ENCODE assay signal across 8 mouse cellular contexts in the genomic region with DNA sequence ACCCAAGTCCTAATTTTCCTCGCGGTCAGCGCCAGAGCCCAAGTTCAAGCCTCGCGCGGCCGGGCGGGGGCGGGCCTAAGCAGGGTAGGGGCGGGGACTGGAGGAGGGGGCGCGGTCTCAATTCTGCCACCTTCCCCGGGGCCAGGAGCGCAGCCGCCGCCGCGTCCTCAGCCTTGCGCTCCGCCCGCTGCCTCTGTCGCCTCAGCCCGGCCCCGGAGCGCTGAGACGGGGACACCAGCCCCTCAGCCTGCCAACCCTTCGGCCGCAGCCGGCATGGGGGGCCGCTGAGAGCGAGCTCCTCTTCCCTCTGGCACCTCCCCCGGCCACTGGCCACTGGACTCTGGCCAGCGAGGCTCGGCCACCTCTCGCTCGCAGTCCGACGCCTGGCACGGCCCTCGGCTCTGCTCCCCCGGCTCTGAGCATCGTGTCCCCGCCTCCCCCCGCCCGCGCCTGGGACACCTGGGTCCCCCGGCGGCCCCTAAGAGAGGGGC. TPM values are rescaled to one million over a fixed set of nuclear protein-coding genes. Genes with fewer than 3 reads are reported as not detected.
DNase-seq lines count a peak whose midpoint lies in the region; ATAC-seq and TF ChIP-seq lines count a peak whose summit lies in the region.

A gene (plus strand): TSS at position 135 of the 491 bp plus-strand sequence.

- no peak for TF ChIP-seq CTCF in brain, embryonic 14.5 days (IDR thresholded peaks at IDR 0.05; ENCODE audit: borderline replicate concordance, extremely low read depth, insufficient read depth, insufficient read length)
- no peak for TF ChIP-seq CTCF in kidney, postnatal 0 days (IDR thresholded peaks at IDR 0.05; ENCODE audit: low read depth)

- 1% methylated on average over 48 of the region's 48 CpGs for WGBS in heart, embryonic 12.5 days
- 2% methylated on average over 43 of the region's 48 CpGs for WGBS in kidney, postnatal 0 days
- WGBS in liver, embryonic 13.5 days (ENCODE audit: insufficient replicate concordance), result under 1% methylated on average over 43 of the region's 48 CpGs
- WGBS in stomach, embryonic 15.5 days, result under 1% methylated on average over 47 of the region's 48 CpGs

- ATAC-seq in erythroblast, adult 5-6 weeks (replicated peaks; ENCODE audit: low FRiP score, poor library complexity, severe bottlenecking), result peak; percentile 93
- peak; percentile 90 for ATAC-seq in heart, embryonic 12.5 days (ENCODE audit: insufficient number of reproducible peaks, low FRiP score)
- peak; percentile 83 for ATAC-seq in kidney, postnatal 0 days (replicated peaks; ENCODE audit: low FRiP score, low read depth)
- peak; percentile 91 for ATAC-seq in liver, embryonic 13.5 days (ENCODE audit: low read depth)
- ATAC-seq in stomach, embryonic 15.5 days (ENCODE audit: insufficient read depth, low FRiP score, low read depth), result peak; percentile 88

- H3K4me1 ChIP-seq in heart, embryonic 12.5 days (replicated peaks), result peaks cover 18% of the 10 kb centered on the region
- peaks cover 17% of the 10 kb centered on the region for H3K4me1 ChIP-seq in kidney, postnatal 0 days (replicated peaks; ENCODE audit: insufficient read depth, low read length)
- H3K4me1 ChIP-seq in liver, embryonic 13.5 days (replicated peaks), result peaks cover 26% of the 10 kb centered on the region
- H3K4me1 ChIP-seq in stomach, embryonic 15.5 days, result peaks cover 11% of the 10 kb centered on the region

- H3K27me3 ChIP-seq in heart, embryonic 12.5 days (replicated peaks), result peaks cover 37% of the 10 kb centered on the region
- H3K27me3 ChIP-seq in kidney, postnatal 0 days (ENCODE audit: insufficient read depth, low read length), result no peaks in the 10 kb centered on the region
- H3K27me3 ChIP-seq in liver, embryonic 13.5 days, result peaks cover 43% of the 10 kb centered on the region
- 0 out of 2 replicates have a peak, but pooled peaks cover 3% of the 10 kb centered on the region for H3K27me3 ChIP-seq in stomach, embryonic 15.5 days (replicated peaks)

- peak; percentile 48; the same call in 1 of the 2 replicates for TF ChIP-seq POLR2A in brain, embryonic 14.5 days (IDR thresholded peaks at IDR 0.05; ENCODE audit: borderline replicate concordance, extremely low read depth, insufficient read depth, insufficient read length, poor library complexity, severe bottlenecking)

- H3K9me3 ChIP-seq in heart, embryonic 12.5 days (replicated peaks), result no peaks in the 10 kb centered on the region
- no peaks in the 10 kb centered on the region for H3K9me3 ChIP-seq in kidney, postnatal 0 days (replicated peaks; ENCODE audit: low read length)
- no peaks in the 10 kb centered on the region for H3K9me3 ChIP-seq in liver, embryonic 13.5 days (replicated peaks)
- H3K9me3 ChIP-seq in stomach, embryonic 15.5 days, result no peaks in the 10 kb centered on the region

- peak; percentile 86 for DNase-seq in CD4-positive, CD25-positive, alpha-beta regulatory T cell, adult 2 months (ENCODE audit: low read depth, low spot score)
- DNase-seq in brain, embryonic 14.5 days (ENCODE audit: low read depth), result peak; percentile 88
- peak; percentile 85 for DNase-seq in kidney, postnatal 0 days (ENCODE audit: low spot score)
- DNase-seq in liver, embryonic 13.5 days, result peak; percentile 73
- peak; percentile 85 for DNase-seq in neural tube, embryonic 10.5 days (ENCODE audit: extremely low spot score, low spot score)

- peaks cover 32% of the 10 kb centered on the region for H3K36me3 ChIP-seq in heart, embryonic 12.5 days
- peaks cover 24% of the 10 kb centered on the region for H3K36me3 ChIP-seq in kidney, postnatal 0 days (ENCODE audit: insufficient read depth, low read length)
- H3K36me3 ChIP-seq in liver, embryonic 13.5 days, result peaks cover 34% of the 10 kb centered on the region
- peaks cover 22% of the 10 kb centered on the region for H3K36me3 ChIP-seq in stomach, embryonic 15.5 days

- peak within 1 kb of the TSS; percentile 100 for H3K4me2 ChIP-seq in heart, embryonic 12.5 days
- peak within 1 kb of the TSS; percentile 100 for H3K4me2 ChIP-seq in kidney, postnatal 0 days (ENCODE audit: low read length)
- H3K4me2 ChIP-seq in liver, embryonic 13.5 days, result peak within 1 kb of the TSS; percentile 97
- H3K4me2 ChIP-seq in stomach, embryonic 15.5 days, result peak within 1 kb of the TSS; percentile 89

- peak within 1 kb of the TSS; percentile 72 for H3K4me3 ChIP-seq in heart, embryonic 12.5 days
- peak within 1 kb of the TSS; percentile 53 for H3K4me3 ChIP-seq in kidney, postnatal 0 days (replicated peaks; ENCODE audit: low read depth, low read length)
- peak within 1 kb of the TSS; percentile 68 for H3K4me3 ChIP-seq in liver, embryonic 13.5 days (replicated peaks)
- H3K4me3 ChIP-seq in stomach, embryonic 15.5 days (replicated peaks), result peak within 1 kb of the TSS; percentile 63

- no peak within 1 kb of the TSS for H3K27ac ChIP-seq in heart, embryonic 12.5 days (ENCODE audit: poor library complexity, severe bottlenecking)
- no peak within 1 kb of the TSS for H3K27ac ChIP-seq in kidney, postnatal 0 days
- H3K27ac ChIP-seq in liver, embryonic 13.5 days, result no peak within 1 kb of the TSS
- H3K27ac ChIP-seq in stomach, embryonic 15.5 days, result peak within 1 kb of the TSS; percentile 64

- peak within 1 kb of the TSS; percentile 79 for H3K9ac ChIP-seq in heart, embryonic 12.5 days
- peak within 1 kb of the TSS; percentile 55 for H3K9ac ChIP-seq in kidney, postnatal 0 days (ENCODE audit: low read depth, low read length)
- peak within 1 kb of the TSS; percentile 72 for H3K9ac ChIP-seq in liver, embryonic 13.5 days
- peak within 1 kb of the TSS; percentile 74 for H3K9ac ChIP-seq in stomach, embryonic 15.5 days

RNA-seq across cellular contexts. Expression of the gene that starts here (rescaled TPM):
- 22.0 and 33.5 TPM in 2 replicates for polyA plus RNA-seq in brain, embryonic 14.5 days (2012; rRNA removed)
- total RNA-seq in erythroblast, adult 5-6 weeks (2015; ENCODE audit: low replicate concordance), result not detected in 2 replicates
- 0.42 TPM in 1 of 2 replicates, not detected in the other for total RNA-seq in erythroblast, adult 5-6 weeks (2017; ENCODE audit: low replicate concordance)
- polyA plus RNA-seq in heart, embryonic 12.5 days (2016; fragmentation: Nextera tagmentation; extraction: Ambion mirVana), result 0.51 and 1.0 TPM in 2 replicates
- 0.77 and 1.0 TPM in 2 replicates for polyA plus RNA-seq in kidney, postnatal 0 days (2015; fragmentation: Nextera tagmentation; extraction: Ambion mirVana)
- 0.20 and 0.23 TPM in 2 replicates for polyA plus RNA-seq in liver, embryonic 13.5 days (2015; fragmentation: Nextera tagmentation; extraction: Ambion mirVana)
- 3.8 and 4.1 TPM in 2 replicates for polyA plus RNA-seq in stomach, embryonic 15.5 days (2015; fragmentation: Nextera tagmentation; extraction: Ambion mirVana)

Comparison
In these comparisons a context has a peak if more than half of its experiments do, and no peak if none do; other contexts are left out.
1. Peak in ATAC-seq in erythroblast, adult 5-6 weeks; RNA of the gene not detected or under 1 TPM.
2. Peak in DNase-seq, ATAC-seq, H3K4me3 ChIP-seq, H3K9ac ChIP-seq and H3K4me2 ChIP-seq in liver, embryonic 13.5 days; RNA of the gene not detected or under 1 TPM.